Mouse (Mus musculus): Measurements from ENCODE around the gene Tpst1. TPM values are rescaled to one million over a fixed set of nuclear protein-coding genes. Genes with fewer than 3 reads are reported as not detected.

Tpst1 gene
- total RNA-seq, 4 experiments from 2014 or later, result 41.3 to 54.4 (median 48.8) TPM

- DNase-seq (ENCODE audit: low spot score in 2 of 2), result no peak
Observed at GRCm38 (mm10) chr5:130089177-130089576, 16.1 kb downstream of the Tpst1 start.

- peak; percentile 44 to 45 for DNase-seq (ENCODE audit: low spot score in 2 of 2)
Observed at GRCm38 (mm10) chr5:130089626-130090393, 16.7 kb downstream of the Tpst1 start.

GRCm38 (mm10) chr5:130096754-130097153 is 23.6 kb downstream of the Tpst1 start:
- no peak for DNase-seq (ENCODE audit: low spot score in 2 of 2)

- no peak for DNase-seq (ENCODE audit: low spot score in 2 of 2)
Observed at GRCm38 (mm10) chr5:130097837-130098236, 24.7 kb downstream of the Tpst1 start.

GRCm38 (mm10) chr5:130101724-130102123 is 28.6 kb downstream of the Tpst1 start:
- DNase-seq (ENCODE audit: low spot score in 2 of 2), result no peak

- no peak for DNase-seq (ENCODE audit: low spot score in 2 of 2)
Observed at GRCm38 (mm10) chr5:130109348-130109747, 36.2 kb downstream of the Tpst1 start.

- DNase-seq (ENCODE audit: low spot score in 2 of 2), result no peak
Observed at GRCm38 (mm10) chr5:130110632-130111464, 37.7 kb downstream of the Tpst1 start.

GRCm38 (mm10) chr5:130112653-130113052 is 39.5 kb downstream of the Tpst1 start:
- no peak for DNase-seq (ENCODE audit: low spot score in 2 of 2)

- DNase-seq (ENCODE audit: low spot score in 2 of 2), result no peak
Observed at GRCm38 (mm10) chr5:130116116-130116515, 43.0 kb downstream of the Tpst1 start.

GRCm38 (mm10) chr5:130116857-130117256 is 43.7 kb downstream of the Tpst1 start:
- DNase-seq (ENCODE audit: low spot score in 2 of 2), result no peak

GRCm38 (mm10) chr5:130117932-130118331 is 44.8 kb downstream of the Tpst1 start:
- DNase-seq (ENCODE audit: low spot score in 2 of 2), result no peak

GRCm38 (mm10) chr5:130119236-130119635 is 46.1 kb downstream of the Tpst1 start:
- no peak for DNase-seq (ENCODE audit: low spot score in 2 of 2)

- no peak for DNase-seq (ENCODE audit: low spot score in 2 of 2)
Observed at GRCm38 (mm10) chr5:130120070-130120736, 47.1 kb downstream of the Tpst1 start.

GRCm38 (mm10) chr5:130120904-130121303 is 47.8 kb downstream of the Tpst1 start:
- DNase-seq (ENCODE audit: low spot score in 2 of 2), result no peak

GRCm38 (mm10) chr5:130122355-130122754 is 49.2 kb downstream of the Tpst1 start:
- DNase-seq (ENCODE audit: low spot score in 2 of 2), result no peak

GRCm38 (mm10) chr5:130124271-130124670 is 51.1 kb downstream of the Tpst1 start:
- DNase-seq (ENCODE audit: low spot score in 2 of 2), result no peak

GRCm38 (mm10) chr5:130128686-130129523 is 55.8 kb downstream of the Tpst1 start:
- no peak for DNase-seq (ENCODE audit: low spot score in 2 of 2)

- DNase-seq (ENCODE audit: low spot score in 2 of 2), result no peak
Observed at GRCm38 (mm10) chr5:130129524-130129793, 56.3 kb downstream of the Tpst1 start.

GRCm38 (mm10) chr5:130136597-130136996 is 63.5 kb downstream of the Tpst1 start:
- DNase-seq (ENCODE audit: low spot score in 2 of 2), result no peak

GRCm38 (mm10) chr5:130139393-130139792 is 66.3 kb downstream of the Tpst1 start:
- DNase-seq (ENCODE audit: low spot score in 2 of 2), result peak; percentile 60 to 87

GRCm38 (mm10) chr5:130141138-130141537 is 68.0 kb downstream of the Tpst1 start:
- no peak for DNase-seq (ENCODE audit: low spot score in 2 of 2)

Data from layer of hippocampus, adult 8-10 months (tissue).